Mouse (Mus musculus): ENCODE measurements at regions not wholly inside any gene's neighbourhood (a gene's known extent, or its start where the extent isn't known, plus 50 kb on each side); places are given as distances from the start of the nearest gene placed in this dataset.

GRCm38 (mm10) chr2:9646963-9647362 is 234.1 kb upstream of the 4930412O13Rik start:
- H3K9ac ChIP-seq, result no peak overlapping the region
- no peaks in the 10 kb centered on the region for H3K27me3 ChIP-seq
- H3K4me2 ChIP-seq, result no peak overlapping the region
- no peaks in the 10 kb centered on the region for H3K36me3 ChIP-seq
- H3K9me3 ChIP-seq, result no peaks in the 10 kb centered on the region
- no peak overlapping the region for H3K4me3 ChIP-seq
- 12% methylated on average over 4 of the region's 4 CpGs for WGBS
- ATAC-seq (ENCODE audit: insufficient number of reproducible peaks, insufficient read depth, low FRiP score, low TSS enrichment, low read depth), result no peak
- no peak overlapping the region for H3K27ac ChIP-seq
- H3K4me1 ChIP-seq, result no peaks in the 10 kb centered on the region

GRCm38 (mm10) chr2:9650082-9650481 is 231.0 kb upstream of the 4930412O13Rik start:
- Histone ChIP-seq H3K9me3 (no peaks in the 10 kb centered on the region), H3K36me3 (no peaks in the 10 kb centered on the region), H3K9ac (no peak overlapping the region), H3K4me1 (no peaks in the 10 kb centered on the region), H3K4me2 (no peak overlapping the region), H3K27me3 (no peaks in the 10 kb centered on the region), H3K4me3 (no peak overlapping the region), H3K27ac (no peak overlapping the region)
- 84% methylated on average over 1 of the region's 1 CpGs for WGBS
- no peak for ATAC-seq (ENCODE audit: insufficient number of reproducible peaks, insufficient read depth, low FRiP score, low TSS enrichment, low read depth)

- Histone ChIP-seq H3K4me3 (no peak overlapping the region), H3K4me1 (no peaks in the 10 kb centered on the region), H3K4me2 (no peak overlapping the region), H3K9ac (no peak overlapping the region), H3K27ac (no peak overlapping the region), H3K9me3 (no peaks in the 10 kb centered on the region), H3K27me3 (no peaks in the 10 kb centered on the region), H3K36me3 (no peaks in the 10 kb centered on the region)
- WGBS, result 88% methylated on average over 4 of the region's 4 CpGs
- ATAC-seq (ENCODE audit: insufficient number of reproducible peaks, insufficient read depth, low FRiP score, low TSS enrichment, low read depth), result no peak
These were observed 222.2 kb upstream of the 4930412O13Rik start for GRCm38 (mm10) chr2:9658880-9659279.

GRCm38 (mm10) chr2:9669621-9670020 is 211.4 kb upstream of the 4930412O13Rik start:
- WGBS, result 77% methylated on average over 4 of the region's 4 CpGs
- Histone ChIP-seq H3K9ac (no peak overlapping the region), H3K4me3 (no peak overlapping the region), H3K4me1 (no peaks in the 10 kb centered on the region), H3K9me3 (no peaks in the 10 kb centered on the region), H3K4me2 (no peak overlapping the region), H3K27me3 (no peaks in the 10 kb centered on the region), H3K36me3 (no peaks in the 10 kb centered on the region), H3K27ac (no peak overlapping the region)
- ATAC-seq (ENCODE audit: insufficient number of reproducible peaks, insufficient read depth, low FRiP score, low TSS enrichment, low read depth), result no peak

- Histone ChIP-seq H3K9ac (no peak overlapping the region), H3K27ac (no peak overlapping the region), H3K4me2 (no peak overlapping the region), H3K4me3 (no peak overlapping the region), H3K27me3 (no peaks in the 10 kb centered on the region), H3K36me3 (no peaks in the 10 kb centered on the region), H3K9me3 (no peaks in the 10 kb centered on the region), H3K4me1 (no peaks in the 10 kb centered on the region; the same call in 1 of the 2 replicates)
- WGBS, result 58% methylated on average over 7 of the region's 7 CpGs
- no peak for ATAC-seq (ENCODE audit: insufficient number of reproducible peaks, insufficient read depth, low FRiP score, low TSS enrichment, low read depth)
These were observed 199.3 kb upstream of the 4930412O13Rik start for GRCm38 (mm10) chr2:9681691-9682152.

GRCm38 (mm10) chr2:9683673-9684210 is 197.3 kb upstream of the 4930412O13Rik start:
- Histone ChIP-seq H3K9me3 (no peaks in the 10 kb centered on the region), H3K9ac (no peak overlapping the region), H3K4me1 (no peaks in the 10 kb centered on the region; the same call in 1 of the 2 replicates), H3K36me3 (no peaks in the 10 kb centered on the region), H3K4me2 (no peak overlapping the region), H3K4me3 (no peak overlapping the region), H3K27ac (no peak overlapping the region), H3K27me3 (no peaks in the 10 kb centered on the region)
- WGBS, result 72% methylated on average over 2 of the region's 2 CpGs
- ATAC-seq (ENCODE audit: insufficient number of reproducible peaks, insufficient read depth, low FRiP score, low TSS enrichment, low read depth), result no peak

DNA sequence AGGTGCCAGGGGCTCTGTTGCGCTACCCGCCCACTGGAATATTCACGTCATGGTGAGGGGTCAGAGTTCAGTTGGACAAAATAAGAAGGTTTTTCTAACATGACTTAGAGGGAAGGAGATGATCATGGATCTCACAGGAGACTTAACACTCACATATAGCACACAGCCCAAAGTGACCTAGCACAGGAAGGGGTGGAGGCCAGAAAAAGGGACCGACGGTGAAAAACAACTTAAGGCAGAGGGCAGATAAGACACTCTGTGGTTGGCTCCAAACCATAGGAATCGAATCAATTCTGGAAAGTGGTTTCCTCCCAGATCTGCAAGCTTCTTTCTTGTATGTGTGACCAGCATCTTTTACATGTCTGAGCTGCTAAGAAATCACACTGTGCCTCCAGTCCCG is 192.9 kb upstream of the 4930412O13Rik start:
- H3K9me3 ChIP-seq, result no peaks in the 10 kb centered on the region
- H3K4me2 ChIP-seq, result no peak overlapping the region
- no peak overlapping the region for H3K4me3 ChIP-seq
- 80% methylated on average over 7 of the region's 7 CpGs for WGBS
- H3K36me3 ChIP-seq, result no peaks in the 10 kb centered on the region
- no peak overlapping the region for H3K9ac ChIP-seq
- no peaks in the 10 kb centered on the region for H3K27me3 ChIP-seq
- no peak for ATAC-seq (ENCODE audit: insufficient number of reproducible peaks, insufficient read depth, low FRiP score, low TSS enrichment, low read depth)
- peaks cover 9% of the 10 kb centered on the region for H3K4me1 ChIP-seq
- no peak overlapping the region for H3K27ac ChIP-seq

- Histone ChIP-seq H3K36me3 (no peaks in the 10 kb centered on the region), H3K27ac (no peak overlapping the region), H3K4me1 (peaks cover 9% of the 10 kb centered on the region), H3K4me2 (no peak overlapping the region), H3K27me3 (no peaks in the 10 kb centered on the region), H3K4me3 (no peak overlapping the region), H3K9me3 (no peaks in the 10 kb centered on the region), H3K9ac (no peak overlapping the region)
- 78% methylated on average over 5 of the region's 5 CpGs for WGBS
- ATAC-seq (ENCODE audit: insufficient number of reproducible peaks, insufficient read depth, low FRiP score, low TSS enrichment, low read depth), result no peak
These were observed 191.5 kb upstream of the 4930412O13Rik start for GRCm38 (mm10) chr2:9689518-9689917.

DNA sequence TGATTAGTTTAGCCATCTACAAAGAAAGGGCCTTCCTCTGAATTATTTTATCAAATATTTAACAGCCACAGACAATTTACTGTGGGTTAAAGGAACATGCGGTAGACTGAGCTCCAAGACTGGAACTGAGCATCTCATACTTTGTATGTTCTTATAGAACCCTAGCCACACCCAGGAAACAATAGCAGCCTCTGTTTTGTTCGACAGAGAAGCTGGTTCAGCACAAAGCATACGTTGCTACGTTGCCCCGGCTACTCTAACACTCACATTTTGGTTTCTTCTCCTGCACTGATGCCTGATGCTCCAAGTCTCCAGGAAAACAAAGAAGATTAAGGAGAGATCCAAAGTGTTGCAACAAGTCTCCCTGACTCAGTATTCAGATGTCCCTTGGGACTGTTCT is 189.5 kb upstream of the 4930412O13Rik start:
- WGBS, result 66% methylated on average over 5 of the region's 5 CpGs

GRCm38 (mm10) chr2:9691906-9692305 is 189.1 kb upstream of the 4930412O13Rik start:
- no peak overlapping the region for H3K4me3 ChIP-seq
- WGBS, result 62% methylated on average over 8 of the region's 8 CpGs
- no peak for ATAC-seq (ENCODE audit: insufficient number of reproducible peaks, insufficient read depth, low FRiP score, low TSS enrichment, low read depth)

More for the DNA sequence above, 189.5 kb upstream of the 4930412O13Rik start:
- Histone ChIP-seq H3K4me3 (no peak overlapping the region), H3K9me3 (no peaks in the 10 kb centered on the region), H3K4me2 (no peak overlapping the region), H3K36me3 (no peaks in the 10 kb centered on the region), H3K9ac (no peak overlapping the region), H3K4me1 (peaks cover 9% of the 10 kb centered on the region), H3K27me3 (no peaks in the 10 kb centered on the region), H3K27ac (no peak overlapping the region)
- no peak for ATAC-seq (ENCODE audit: insufficient number of reproducible peaks, insufficient read depth, low FRiP score, low TSS enrichment, low read depth)

GRCm38 (mm10) chr2:9693351-9693750 is 187.7 kb upstream of the 4930412O13Rik start:
- no peaks in the 10 kb centered on the region for H3K9me3 ChIP-seq
- H3K27me3 ChIP-seq, result no peaks in the 10 kb centered on the region
- no peak overlapping the region for H3K4me2 ChIP-seq
- H3K9ac ChIP-seq, result no peak overlapping the region
- WGBS, result 55% methylated on average over 9 of the region's 9 CpGs
- no peak overlapping the region for H3K27ac ChIP-seq
- peaks cover 9% of the 10 kb centered on the region for H3K4me1 ChIP-seq
- no peak overlapping the region for H3K4me3 ChIP-seq
- no peak for ATAC-seq (ENCODE audit: insufficient number of reproducible peaks, insufficient read depth, low FRiP score, low TSS enrichment, low read depth)
- H3K36me3 ChIP-seq, result no peaks in the 10 kb centered on the region

More at GRCm38 (mm10) chr2:9691906-9692305, 189.1 kb upstream of the 4930412O13Rik start:
- Histone ChIP-seq H3K36me3 (no peaks in the 10 kb centered on the region), H3K9ac (no peak overlapping the region), H3K9me3 (no peaks in the 10 kb centered on the region), H3K27ac (no peak overlapping the region), H3K4me2 (no peak overlapping the region), H3K27me3 (no peaks in the 10 kb centered on the region), H3K4me1 (peaks cover 9% of the 10 kb centered on the region)

- Histone ChIP-seq H3K27ac (no peak overlapping the region), H3K4me1 (peaks cover 9% of the 10 kb centered on the region), H3K36me3 (no peaks in the 10 kb centered on the region), H3K4me2 (no peak overlapping the region), H3K27me3 (no peaks in the 10 kb centered on the region), H3K9me3 (no peaks in the 10 kb centered on the region), H3K4me3 (no peak overlapping the region), H3K9ac (no peak overlapping the region)
- WGBS, result 91% methylated on average over 8 of the region's 8 CpGs
- no peak for ATAC-seq (ENCODE audit: insufficient number of reproducible peaks, insufficient read depth, low FRiP score, low TSS enrichment, low read depth)
These were observed 186.9 kb upstream of the 4930412O13Rik start for GRCm38 (mm10) chr2:9694178-9694577.

All from embryonic facial prominence, embryonic 13.5 days (tissue).